Mouse (Mus musculus): ENCODE data around the gene Phactr2. TPM values are rescaled to one million over a fixed set of nuclear protein-coding genes. Genes with fewer than 3 reads are reported as not detected.
A peak's percentile ranks its signal among the peaks of the same experiment; 100 is the strongest.
"Not testable (repeated sequence)": the region's sequence is repeated elsewhere in the genome, so short reads cannot be mapped to it uniquely, and the experiment has no call there.

Phactr2 gene
- polyA plus RNA-seq, 1 experiment from 2014 or later: 5.3 TPM

DNA sequence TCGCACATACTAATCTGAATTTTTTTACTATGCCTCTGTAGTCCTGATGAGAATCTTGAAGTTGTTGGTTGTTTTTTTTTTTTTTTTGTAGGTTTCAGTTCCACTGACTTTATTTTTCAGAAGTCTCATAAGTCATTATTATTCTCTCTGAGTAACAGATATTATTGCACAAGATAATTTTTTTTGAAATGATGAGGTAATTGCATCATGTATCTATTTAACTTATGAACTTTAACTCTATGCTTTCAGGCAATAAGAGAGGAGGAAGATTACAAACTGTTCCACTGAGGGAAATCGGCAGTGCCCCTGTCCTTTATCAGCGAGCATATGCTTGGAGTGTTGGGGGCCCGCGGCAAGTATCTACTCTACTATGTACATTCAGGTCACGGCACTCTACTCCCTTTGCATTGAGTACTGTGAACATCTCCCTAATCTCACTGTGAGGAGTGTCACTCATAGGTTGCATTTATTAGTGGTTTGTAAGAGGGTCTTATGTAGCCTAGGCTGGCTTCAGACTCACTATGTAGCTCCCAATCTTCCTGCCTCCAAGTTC, 272.4 kb downstream of the Phactr2 start:
- ATAC-seq (ENCODE audit: low read depth): peak; percentile 100
- DNase-seq: peak; percentile 44
- peak overlapping the region; percentile 39 for H3K4me2 ChIP-seq

GRCm38 (mm10) chr10:13200862-13201261, 273.4 kb downstream of the Phactr2 start:
- H3K4me2 ChIP-seq: no peak overlapping the region
- peaks cover 14% of the 10 kb centered on the region for H3K4me1 ChIP-seq (replicated peaks)
- ATAC-seq (ENCODE audit: low read depth) (no peak), DNase-seq (no peak)
- 73% methylated on average over 3 of the region's 3 CpGs for whole genome bisulfite sequencing (ENCODE audit: insufficient replicate concordance)
- 0 out of 2 replicates have a peak, but pooled peaks cover 3% of the 10 kb centered on the region for H3K36me3 ChIP-seq
- no peak overlapping the region for H3K4me3 ChIP-seq (replicated peaks)
- no peak overlapping the region for H3K9ac ChIP-seq
- no peaks in the 10 kb centered on the region for H3K9me3 ChIP-seq (replicated peaks)
- peak overlapping the region; percentile 37; the same call in 1 of the 2 replicates for H3K27ac ChIP-seq
- H3K27me3 ChIP-seq: no peaks in the 10 kb centered on the region

More for the DNA sequence above, 272.4 kb downstream of the Phactr2 start:
- H3K9me3 ChIP-seq (replicated peaks): no peaks in the 10 kb centered on the region
- 0 out of 2 replicates have a peak overlapping the region, but pooled peaks have one; percentile 2 for H3K9ac ChIP-seq
- 31% methylated on average over 6 of the region's 6 CpGs for WGBS (ENCODE audit: insufficient replicate concordance)
- H3K27ac ChIP-seq: peak overlapping the region; percentile 65
- H3K36me3 ChIP-seq: 0 out of 2 replicates have a peak, but pooled peaks cover 3% of the 10 kb centered on the region
- no peak overlapping the region for H3K4me3 ChIP-seq (replicated peaks)
- peaks cover 14% of the 10 kb centered on the region for H3K4me1 ChIP-seq (replicated peaks)
- no peaks in the 10 kb centered on the region for H3K27me3 ChIP-seq

GRCm38 (mm10) chr10:13199234-13199633, 275.0 kb downstream of the Phactr2 start:
- Histone ChIP-seq H3K27ac (no peak overlapping the region), H3K4me2 (no peak overlapping the region), H3K4me1 (replicated peaks) (peaks cover 14% of the 10 kb centered on the region), H3K9me3 (replicated peaks) (no peaks in the 10 kb centered on the region), H3K36me3 (0 out of 2 replicates have a peak, but pooled peaks cover 3% of the 10 kb centered on the region), H3K27me3 (no peaks in the 10 kb centered on the region), H3K9ac (no peak overlapping the region), H3K4me3 (replicated peaks) (no peak overlapping the region)
- WGBS (ENCODE audit: insufficient replicate concordance): 36% methylated on average over 1 of the region's 1 CpGs
- ATAC-seq (ENCODE audit: low read depth) (no peak), DNase-seq (no peak)

DNA sequence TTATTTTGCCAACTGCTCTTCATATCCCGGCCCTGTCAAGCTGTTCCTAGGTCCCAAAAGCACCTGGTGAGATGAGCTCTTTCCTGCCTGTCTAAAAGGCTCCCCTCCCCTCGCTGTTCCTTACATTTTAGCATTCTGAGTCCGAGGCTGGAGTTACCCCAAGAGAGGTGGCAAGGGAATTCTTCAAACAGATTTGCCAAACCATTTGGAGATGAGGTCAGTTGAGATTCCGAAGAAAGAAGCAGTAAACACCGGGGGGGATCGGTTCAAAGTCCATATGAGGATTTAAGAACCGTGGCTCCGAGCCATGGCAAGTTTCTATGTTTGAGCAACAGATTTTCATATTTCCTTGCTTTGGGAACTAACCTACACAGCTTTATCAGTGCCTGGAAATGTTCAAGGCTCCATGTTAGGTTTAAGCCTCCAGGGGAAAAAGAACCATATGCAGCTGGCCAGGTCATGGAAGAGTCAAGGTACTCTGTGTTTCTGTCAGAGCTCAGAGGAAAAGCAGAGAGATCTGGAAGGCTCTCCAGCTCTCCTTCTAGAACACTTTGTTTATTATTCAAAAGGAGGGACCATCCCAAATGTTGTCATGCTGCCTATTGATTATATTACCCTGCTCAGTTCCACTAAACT, 277.2 kb downstream of the Phactr2 start:
- H3K36me3 ChIP-seq: no peaks in the 10 kb centered on the region
- DNase-seq (no peak), ATAC-seq (ENCODE audit: low read depth) (no peak)
- H3K4me1 ChIP-seq (replicated peaks): peaks cover 21% of the 10 kb centered on the region
- no peak overlapping the region for H3K4me3 ChIP-seq (replicated peaks)
- H3K9me3 ChIP-seq (replicated peaks): no peaks in the 10 kb centered on the region
- H3K27ac ChIP-seq: no peak overlapping the region
- H3K4me2 ChIP-seq: no peak overlapping the region
- no peak overlapping the region for H3K9ac ChIP-seq
- H3K27me3 ChIP-seq: no peaks in the 10 kb centered on the region
- WGBS (ENCODE audit: insufficient replicate concordance): 72% methylated on average over 8 of the region's 8 CpGs

GRCm38 (mm10) chr10:13193496-13193895, 280.7 kb downstream of the Phactr2 start:
- Histone ChIP-seq H3K4me2 (peak overlapping the region; percentile 73), H3K4me3 (replicated peaks) (peak overlapping the region; percentile 96), H3K9ac (peak overlapping the region; percentile 88; the same call in 1 of the 2 replicates), H3K36me3 (peaks cover 29% of the 10 kb centered on the region), H3K4me1 (replicated peaks) (peaks cover 12% of the 10 kb centered on the region)
- not testable (repeated sequence) for H3K27ac ChIP-seq; ATAC-seq (ENCODE audit: low read depth); DNase-seq; H3K27me3 ChIP-seq; H3K9me3 ChIP-seq (replicated peaks)
- 75% methylated on average over 7 of the region's 7 CpGs for WGBS (ENCODE audit: insufficient replicate concordance)

DNA sequence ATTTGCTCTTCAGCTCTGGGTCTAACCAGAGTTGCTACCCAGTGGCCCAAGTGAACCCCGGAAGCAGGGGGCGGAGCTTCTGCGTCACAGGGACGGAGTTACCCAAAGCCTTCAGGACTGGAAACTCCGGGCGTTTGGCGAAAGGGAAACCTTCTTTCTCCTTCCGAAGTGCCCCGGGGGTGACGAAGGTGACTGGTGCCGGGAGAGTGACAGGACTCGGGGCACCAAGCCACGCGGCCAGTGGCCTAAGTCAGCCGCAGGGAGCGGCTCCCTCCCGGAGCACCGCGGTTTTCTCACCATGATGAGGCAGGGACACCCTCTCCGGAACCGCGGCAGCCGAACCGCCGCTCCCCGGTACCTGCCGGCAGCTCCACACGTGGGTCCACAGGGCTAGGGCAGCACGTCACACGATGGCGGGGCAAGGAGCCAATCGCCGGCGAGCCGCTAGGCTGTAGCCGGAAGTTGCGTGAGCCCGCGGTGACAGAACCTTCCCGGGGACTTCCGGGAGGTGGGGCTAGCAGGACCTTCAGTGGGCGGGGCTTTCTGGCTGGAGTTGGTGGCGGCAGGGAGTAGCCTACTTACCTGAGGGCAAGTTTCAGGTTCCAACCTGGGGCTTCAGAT, 281.4 kb downstream of the Phactr2 start, which contains the start of gene Ltv1:
Ltv1 (minus strand) TSS at position 438 of the 621 bp plus-strand sequence.
- peaks cover 12% of the 10 kb centered on the region for H3K4me1 ChIP-seq (replicated peaks)
- peak; percentile 100 for ATAC-seq (ENCODE audit: low read depth)
- no peaks in the 10 kb centered on the region for H3K27me3 ChIP-seq
- H3K4me3 ChIP-seq (replicated peaks): peak within 1 kb of the TSS; percentile 96
- H3K36me3 ChIP-seq: peaks cover 33% of the 10 kb centered on the region
- peak within 1 kb of the TSS; percentile 88 for H3K9ac ChIP-seq
- H3K27ac ChIP-seq: peak within 1 kb of the TSS; percentile 89
- under 1% methylated on average over 43 of the region's 43 CpGs for WGBS (ENCODE audit: insufficient replicate concordance)
- peak within 1 kb of the TSS; percentile 73 for H3K4me2 ChIP-seq
- H3K9me3 ChIP-seq (replicated peaks): no peaks in the 10 kb centered on the region
- DNase-seq: peak; percentile 93

- no peak overlapping the region for H3K27ac ChIP-seq
- ATAC-seq (ENCODE audit: low read depth): no peak
- peaks cover 61% of the 10 kb centered on the region for H3K36me3 ChIP-seq
- no peaks in the 10 kb centered on the region for H3K27me3 ChIP-seq
- H3K9ac ChIP-seq: no peak overlapping the region
- WGBS (ENCODE audit: insufficient replicate concordance): 85% methylated on average over 5 of the region's 5 CpGs
- H3K9me3 ChIP-seq (replicated peaks): no peaks in the 10 kb centered on the region
- DNase-seq: no peak
- H3K4me2 ChIP-seq: no peak overlapping the region
- H3K4me1 ChIP-seq (replicated peaks): peaks cover 12% of the 10 kb centered on the region
- H3K4me3 ChIP-seq (replicated peaks): no peak overlapping the region
These were observed 284.3 kb downstream of the Phactr2 start for GRCm38 (mm10) chr10:13189881-13190280.

- Histone ChIP-seq H3K9me3 (replicated peaks) (no peaks in the 10 kb centered on the region), H3K27me3 (no peaks in the 10 kb centered on the region), H3K4me3 (replicated peaks) (no peak overlapping the region), H3K9ac (no peak overlapping the region), H3K4me2 (no peak overlapping the region), H3K4me1 (replicated peaks) (peaks cover under 1% of the 10 kb centered on the region), H3K36me3 (peaks cover 88% of the 10 kb centered on the region), H3K27ac (no peak overlapping the region)
- no peak for ATAC-seq (ENCODE audit: low read depth)
- no peak for DNase-seq
- 75% methylated on average over 3 of the region's 3 CpGs for WGBS (ENCODE audit: insufficient replicate concordance)
These were observed 287.5 kb downstream of the Phactr2 start for GRCm38 (mm10) chr10:13186754-13187153.

GRCm38 (mm10) chr10:13184170-13184766, 289.9 kb downstream of the Phactr2 start:
- 41% methylated on average over 4 of the region's 4 CpGs for WGBS (ENCODE audit: insufficient replicate concordance)
- Histone ChIP-seq H3K27ac (no peak overlapping the region), H3K9ac (no peak overlapping the region), H3K4me3 (replicated peaks) (no peak overlapping the region), H3K27me3 (no peaks in the 10 kb centered on the region), H3K4me1 (replicated peaks) (no peaks in the 10 kb centered on the region), H3K36me3 (peaks cover 90% of the 10 kb centered on the region), H3K4me2 (no peak overlapping the region), H3K9me3 (replicated peaks) (no peaks in the 10 kb centered on the region)
- ATAC-seq (ENCODE audit: low read depth) (no peak), DNase-seq (no peak)

DNA sequence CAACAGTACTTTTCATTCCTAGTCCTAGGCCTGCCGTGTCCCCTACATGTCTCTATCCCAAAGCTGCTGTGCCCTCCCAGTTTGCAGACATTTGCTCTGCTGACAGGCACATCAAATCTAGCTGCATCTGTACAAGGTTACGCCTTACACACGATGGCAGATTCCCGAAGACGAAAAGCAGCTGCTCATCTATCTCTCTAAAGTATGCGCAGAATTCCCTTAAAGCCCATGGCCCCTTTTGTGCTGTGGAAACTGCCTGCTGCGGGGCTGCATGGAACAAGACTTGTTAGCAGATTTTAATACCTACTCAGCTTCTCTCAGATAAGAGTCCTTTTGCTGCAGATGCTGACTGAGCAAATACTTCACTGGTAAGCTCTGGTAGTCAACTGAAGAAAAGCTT, 294.0 kb downstream of the Phactr2 start:
- no peaks in the 10 kb centered on the region for H3K4me1 ChIP-seq (replicated peaks)
- DNase-seq: no peak
- WGBS (ENCODE audit: insufficient replicate concordance): 78% methylated on average over 7 of the region's 7 CpGs
- no peak overlapping the region for H3K4me3 ChIP-seq (replicated peaks)
- ATAC-seq (ENCODE audit: low read depth): no peak
- H3K36me3 ChIP-seq: peaks cover 88% of the 10 kb centered on the region
- H3K9ac ChIP-seq: no peak overlapping the region
- H3K27ac ChIP-seq: no peak overlapping the region
- no peaks in the 10 kb centered on the region for H3K27me3 ChIP-seq
- H3K9me3 ChIP-seq (replicated peaks): no peaks in the 10 kb centered on the region
- H3K4me2 ChIP-seq: no peak overlapping the region

GRCm38 (mm10) chr10:13177973-13178624, 296.1 kb downstream of the Phactr2 start, which contains the start of gene Zc2hc1b:
TSS of gene Zc2hc1b (minus strand) at chr10:13178023.
- Histone ChIP-seq H3K9ac (no peak within 1 kb of the TSS), H3K4me1 (replicated peaks) (no peaks in the 10 kb centered on the region), H3K4me2 (no peak within 1 kb of the TSS), H3K27ac (no peak within 1 kb of the TSS), H3K9me3 (replicated peaks) (no peaks in the 10 kb centered on the region), H3K4me3 (replicated peaks) (no peak within 1 kb of the TSS), H3K27me3 (no peaks in the 10 kb centered on the region), H3K36me3 (peaks cover 71% of the 10 kb centered on the region)
- WGBS (ENCODE audit: insufficient replicate concordance): 76% methylated on average over 7 of the region's 7 CpGs
- no peak for ATAC-seq (ENCODE audit: low read depth)
- DNase-seq: no peak

Data from liver, embryonic 13.5 days (tissue).